Mouse (Mus musculus): ENCODE data around the gene Dnm3.

Dnm3 gene

DNA sequence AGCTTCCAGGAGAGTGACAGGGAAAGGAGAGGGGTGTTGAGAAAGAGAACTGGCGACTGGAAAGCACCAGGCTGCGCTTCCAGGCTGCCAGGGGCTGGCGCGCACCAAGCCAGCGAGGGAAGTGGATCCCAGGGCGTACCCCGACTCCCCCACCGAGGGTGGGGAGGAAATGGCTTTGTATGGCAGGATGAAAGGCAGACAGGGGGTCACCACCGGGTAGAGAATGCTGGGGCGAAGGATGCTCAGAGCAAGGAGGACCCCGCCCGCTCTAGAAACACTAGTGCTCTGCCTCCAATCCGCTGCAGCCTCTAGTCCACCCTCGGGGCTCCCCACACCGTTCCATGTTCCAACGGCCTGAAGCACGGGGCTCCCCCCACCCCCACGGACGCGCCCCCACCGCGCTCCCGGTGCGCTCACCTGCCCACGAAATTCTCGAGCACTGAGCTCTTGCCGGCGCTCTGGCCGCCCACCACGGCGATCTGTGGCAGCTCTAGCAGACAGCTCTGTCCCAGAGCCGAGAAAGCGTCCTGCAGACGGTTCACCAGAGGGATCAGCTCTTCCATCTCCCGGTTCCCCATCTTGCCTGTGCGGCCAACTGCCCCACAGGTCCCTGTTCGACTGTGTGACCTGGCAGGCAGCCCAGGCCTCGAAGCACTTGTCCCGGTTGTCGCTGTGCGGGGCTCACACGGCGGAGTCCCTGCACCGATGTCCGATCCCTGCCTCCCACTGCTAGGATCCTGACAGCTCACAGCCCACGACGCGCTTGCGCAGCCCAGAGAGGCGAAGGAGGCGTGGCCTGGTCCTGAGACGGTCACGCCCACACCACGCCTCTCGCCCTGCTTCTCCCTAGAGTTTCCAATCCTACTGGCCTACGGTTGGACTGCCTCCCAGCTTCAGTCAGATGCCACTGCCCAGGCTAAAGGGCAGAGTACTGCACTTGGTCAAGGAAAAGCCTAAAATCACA, at the start of gene Dnm3:
Gene Dnm3, minus strand, starts transcription at position 789 of the 964 bp plus-strand sequence.
- peak; percentile 70 for DNase-seq (ENCODE audit: low spot score)

DNA sequence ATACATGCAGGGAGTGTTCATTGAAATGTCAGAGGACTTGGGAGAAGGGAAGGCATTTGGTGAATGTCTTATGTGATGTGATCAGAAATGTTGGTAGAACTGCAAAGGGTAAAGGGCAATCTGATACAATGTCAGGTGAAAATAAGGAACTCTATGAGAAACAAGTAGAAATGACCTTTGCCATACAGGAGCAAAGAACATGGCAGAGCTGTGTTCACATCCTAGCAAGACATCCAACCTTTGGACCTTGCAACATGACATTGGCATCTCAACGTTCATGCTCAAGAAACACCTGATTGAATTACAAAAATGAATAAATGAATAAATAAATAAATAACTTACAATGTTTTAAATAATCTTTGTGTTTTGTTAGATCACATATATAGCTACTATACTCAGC, 37.3 kb upstream of the Dnm3 start:
- DNase-seq (ENCODE audit: low spot score), result no peak

DNA sequence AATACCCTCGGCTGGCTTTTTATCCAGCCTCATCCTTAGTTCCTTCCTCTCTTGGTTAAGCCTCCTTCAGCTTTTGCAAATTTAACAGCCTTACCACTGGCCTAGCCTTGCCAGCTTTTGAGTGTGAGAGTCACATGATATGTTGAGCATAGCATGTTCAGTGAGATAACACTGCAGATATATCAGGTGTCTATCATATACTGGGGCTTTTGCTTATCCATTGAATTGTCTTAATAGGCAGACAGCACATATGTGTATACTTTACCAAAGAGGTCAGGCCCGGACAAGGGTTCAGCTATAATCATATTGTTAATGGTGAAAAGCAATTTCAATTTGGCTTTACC, 32.2 kb upstream of the Dnm3 start:
- DNase-seq (ENCODE audit: low spot score), result no peak

DNA sequence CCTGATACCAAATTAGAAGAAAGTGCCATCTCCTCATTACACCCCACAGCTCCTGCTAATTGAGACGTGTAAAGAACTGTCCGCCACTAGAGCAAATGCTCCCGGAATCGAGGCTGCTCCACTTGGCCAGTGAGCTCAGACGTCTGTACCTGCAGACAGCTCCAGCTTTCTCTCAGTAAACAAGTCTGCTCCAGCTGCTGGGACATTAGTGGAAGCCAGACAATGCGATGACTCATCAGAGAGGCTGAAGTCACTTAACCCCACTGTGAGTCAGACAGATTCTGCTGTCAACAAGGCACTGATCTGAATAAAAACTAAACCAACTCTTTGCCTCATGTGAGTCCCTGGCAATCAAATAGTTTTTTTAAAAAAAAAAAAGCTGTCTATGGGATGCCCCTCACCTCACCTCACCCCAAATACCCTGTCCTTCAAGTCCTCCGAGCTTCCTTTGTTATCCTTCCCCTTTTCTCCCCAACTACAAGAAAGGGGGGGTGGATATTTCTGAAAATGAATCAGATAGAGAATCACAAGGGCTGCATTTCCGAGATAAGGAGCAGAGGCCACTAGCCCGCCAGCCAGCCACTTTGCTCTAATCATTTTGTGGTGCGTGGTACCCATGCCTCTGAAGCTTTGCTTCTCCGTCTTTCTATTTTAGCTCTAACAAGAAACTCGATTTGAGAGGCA, 31.6 kb upstream of the Dnm3 start:
- DNase-seq (ENCODE audit: low spot score), result no peak

DNA sequence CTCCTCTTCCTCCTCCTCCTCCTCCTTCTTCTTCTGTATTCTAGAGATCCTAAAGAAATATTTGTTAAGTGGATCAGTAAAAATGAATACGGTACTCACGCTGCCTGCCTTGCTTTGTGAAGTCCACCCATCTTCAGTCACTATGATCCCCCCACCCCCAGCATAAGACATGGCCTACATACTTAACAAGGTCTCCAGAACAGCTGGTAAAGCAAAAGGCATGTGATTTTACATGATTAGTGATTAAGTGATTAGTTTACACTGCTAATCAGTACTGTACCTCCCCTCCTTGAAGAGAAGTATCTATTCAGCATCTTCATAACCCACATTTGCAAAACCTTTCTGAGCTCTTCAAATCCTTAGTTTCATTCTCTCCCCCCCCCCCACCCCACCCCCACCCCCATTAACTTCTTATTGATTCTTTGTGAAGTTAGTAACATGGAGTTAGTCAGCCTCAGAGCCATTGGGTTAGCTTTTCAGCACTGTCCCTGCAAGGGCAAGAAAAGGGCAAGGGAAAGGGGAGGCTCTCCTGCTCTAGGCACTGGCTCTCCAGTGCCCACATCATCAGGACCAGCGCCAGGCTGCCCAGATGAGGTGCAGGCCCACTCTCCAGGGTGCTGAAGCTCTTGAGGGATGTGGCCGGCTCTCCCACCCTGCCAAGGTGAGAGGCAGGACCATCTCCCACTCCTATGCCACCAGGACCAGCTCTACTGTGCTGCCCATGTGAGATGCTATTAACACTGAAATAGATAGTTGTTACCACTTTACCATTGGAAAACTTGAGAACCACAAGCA, 30.6 kb upstream of the Dnm3 start:
- no peak for DNase-seq (ENCODE audit: low spot score)

DNA sequence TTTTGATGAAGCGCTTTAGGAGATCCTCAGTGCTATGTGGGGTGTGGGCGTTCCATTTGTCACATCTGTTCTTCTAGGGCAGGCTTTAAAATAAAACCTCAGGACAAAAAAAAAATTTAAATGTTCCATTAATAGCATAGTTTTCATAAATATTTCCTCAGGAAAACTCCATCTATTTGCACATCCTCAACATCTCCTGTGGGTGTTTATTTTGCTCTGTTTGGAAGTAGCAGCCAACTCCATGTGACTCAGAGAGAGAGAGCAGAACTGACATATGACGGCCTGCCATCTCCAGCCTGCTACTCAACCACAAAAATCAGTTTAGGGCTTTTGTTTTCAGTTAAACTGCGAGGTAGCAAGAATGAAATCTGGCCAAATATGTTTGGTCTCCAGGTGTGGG, 28.7 kb upstream of the Dnm3 start:
- DNase-seq (ENCODE audit: low spot score), result no peak

DNA sequence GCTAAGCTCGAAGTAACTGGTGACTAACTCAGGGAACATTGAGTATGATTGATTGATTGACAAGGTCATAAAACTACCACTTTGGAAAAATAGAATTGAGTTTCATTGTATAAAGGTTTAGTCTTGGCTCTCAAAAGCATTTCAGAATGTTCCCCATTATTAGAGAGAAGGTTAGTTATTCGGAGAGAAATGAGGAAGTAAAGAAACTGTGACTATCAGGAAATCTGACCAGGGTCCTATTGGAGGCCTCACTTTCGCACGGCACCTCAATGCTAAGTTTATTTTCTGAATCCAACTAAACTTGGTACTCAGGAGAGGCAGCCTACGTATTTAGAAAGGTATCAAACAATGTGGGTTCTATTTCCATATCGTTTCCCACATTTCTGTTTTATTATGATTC, 27.8 kb upstream of the Dnm3 start:
- no peak for DNase-seq (ENCODE audit: low spot score)

DNA sequence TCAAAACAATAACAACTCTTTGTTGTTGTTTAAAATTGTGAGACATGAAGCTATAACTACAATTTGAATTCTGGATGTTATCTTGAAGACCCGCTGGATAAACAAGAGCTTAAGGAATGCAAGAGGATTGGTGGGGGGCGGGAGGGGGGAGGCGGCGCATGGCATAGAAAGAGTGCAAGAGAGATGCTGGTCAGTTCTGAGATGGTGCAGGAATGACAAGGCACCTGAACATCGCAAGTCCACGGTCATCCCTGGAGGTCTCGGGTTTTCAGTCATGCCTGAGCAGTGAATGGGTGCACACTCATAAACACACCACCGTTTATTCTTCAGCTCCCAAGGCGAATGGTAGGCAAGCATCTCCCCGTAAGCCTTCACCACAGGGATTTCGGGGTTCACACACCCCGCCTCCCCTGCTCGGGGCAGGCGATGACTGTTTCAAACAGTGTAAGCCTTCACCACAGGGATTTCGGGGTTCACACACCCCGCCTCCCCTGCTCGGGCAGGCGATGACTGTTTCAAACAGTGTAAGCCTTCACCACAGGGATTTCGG, 1.2 kb downstream of the Dnm3 start:
- no peak for DNase-seq (ENCODE audit: low spot score)

DNA sequence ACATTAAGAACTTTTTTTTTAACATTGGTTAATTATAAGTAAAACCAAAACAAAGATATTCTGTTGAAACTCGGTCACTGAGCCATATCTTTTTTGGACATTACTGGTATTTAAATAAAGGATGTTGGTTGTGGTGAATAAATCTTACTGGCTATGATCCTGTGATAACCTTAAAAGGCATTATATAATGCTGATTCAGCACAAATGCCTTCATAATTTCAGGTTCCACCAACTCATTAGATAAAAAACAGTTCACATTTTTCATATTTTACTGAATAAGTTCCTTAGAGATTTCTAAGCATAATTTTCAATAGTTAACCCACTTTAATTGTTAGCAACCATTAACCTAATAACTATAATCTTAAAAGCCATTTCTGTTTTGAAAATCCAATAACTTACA, 4.9 kb downstream of the Dnm3 start:
- no peak for DNase-seq (ENCODE audit: low spot score)

DNA sequence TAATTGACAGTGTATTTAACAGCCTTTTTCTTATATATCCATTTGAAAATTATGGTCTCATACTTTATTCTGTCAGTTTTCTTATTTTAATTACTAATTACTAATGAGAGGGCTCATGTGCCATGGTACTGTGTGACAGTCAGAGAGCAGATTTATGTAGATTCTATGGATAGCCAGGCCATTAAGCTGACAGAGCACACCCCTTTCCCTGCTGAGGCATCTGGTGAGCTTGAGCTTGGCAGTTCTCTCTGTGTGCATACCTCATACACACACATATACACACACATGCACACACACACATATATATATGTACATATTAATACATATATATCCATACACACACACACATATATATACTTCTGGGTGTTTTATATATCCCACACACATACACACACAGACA, 6.7 kb downstream of the Dnm3 start:
- DNase-seq (ENCODE audit: low spot score), result no peak

DNA sequence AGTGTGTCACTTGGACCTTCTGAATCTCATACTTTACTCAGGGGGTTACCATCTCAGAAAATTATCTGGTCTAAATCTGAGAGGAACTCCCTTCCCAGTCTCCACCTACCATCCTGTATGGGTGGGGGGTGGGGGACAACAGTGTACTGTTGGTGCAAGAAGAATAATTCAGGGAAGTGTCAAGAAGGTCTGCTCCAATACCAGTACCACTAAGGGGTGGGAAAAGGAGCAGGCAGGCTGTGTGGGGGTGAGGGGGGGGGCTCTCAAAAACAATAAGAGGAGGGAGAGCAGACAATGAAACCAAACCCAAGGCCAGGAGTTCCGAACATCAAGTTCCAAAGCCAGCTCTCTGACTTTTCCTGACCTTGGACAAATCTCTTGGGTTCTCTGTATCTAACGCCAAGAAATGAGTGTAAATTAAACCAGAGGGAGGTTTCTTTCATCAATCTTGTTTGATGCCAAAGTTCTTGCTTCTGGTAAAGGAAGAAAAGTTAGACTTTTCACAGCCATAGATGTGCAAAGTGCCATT, 8.0 kb downstream of the Dnm3 start:
- DNase-seq (ENCODE audit: low spot score), result no peak

DNA sequence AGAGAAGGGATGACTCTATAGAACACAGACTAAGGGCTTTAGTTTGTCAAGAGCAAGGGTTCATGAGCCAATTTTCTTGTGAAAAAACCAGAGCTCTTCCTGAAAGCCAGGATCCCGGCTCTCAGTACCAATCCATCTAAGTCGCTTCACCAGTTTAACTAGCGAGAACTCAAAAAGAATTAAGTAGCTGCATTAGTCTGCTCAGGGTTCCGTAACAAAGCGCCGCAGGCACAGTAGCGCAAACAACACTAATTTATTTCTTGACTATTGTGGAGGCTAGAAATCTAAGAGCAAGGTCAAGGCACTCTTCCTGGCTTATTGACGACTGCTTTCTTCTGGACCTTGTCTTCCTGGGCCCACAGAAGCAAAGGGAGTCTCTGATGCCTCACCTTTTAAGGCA, 14.2 kb downstream of the Dnm3 start:
- no peak for DNase-seq (ENCODE audit: low spot score)

DNA sequence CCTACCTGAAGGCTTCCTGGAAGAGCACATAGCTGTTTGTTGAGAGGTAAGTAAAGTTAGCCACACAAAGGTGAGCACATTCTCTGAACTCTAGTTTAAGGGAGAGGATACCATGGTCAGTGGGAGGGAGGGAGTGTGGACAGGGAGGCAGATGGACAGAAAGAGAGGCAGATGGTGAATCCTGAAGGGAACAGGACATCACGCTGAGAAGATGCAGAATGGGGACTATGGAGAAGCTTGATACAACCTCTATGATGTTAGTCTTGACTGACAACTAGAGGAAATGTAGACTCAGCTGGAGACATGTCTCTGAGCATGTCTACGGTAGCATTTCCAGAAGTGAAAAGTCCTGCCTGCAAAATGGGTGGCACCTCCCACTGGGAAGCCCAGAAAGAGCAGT, 19.1 kb downstream of the Dnm3 start:
- DNase-seq (ENCODE audit: low spot score), result no peak

DNA sequence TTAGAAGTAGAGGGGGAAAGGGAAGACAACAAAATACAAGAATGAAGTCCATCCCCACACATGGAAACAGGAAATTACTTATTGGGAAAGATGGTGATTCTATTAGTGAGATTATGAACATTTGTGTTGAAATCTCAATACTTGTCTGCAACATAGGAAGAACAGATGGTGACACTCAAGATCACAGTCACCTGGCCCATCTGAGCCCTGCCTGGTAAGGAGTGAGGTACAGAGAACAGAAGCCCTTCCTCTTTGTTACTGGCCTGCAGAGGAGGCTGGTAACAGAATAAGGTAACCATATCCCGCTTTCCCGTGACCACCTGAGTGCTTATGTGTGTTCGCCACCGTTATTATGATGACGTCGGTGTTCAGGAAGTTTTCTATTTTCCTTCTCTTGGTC, 21.0 kb downstream of the Dnm3 start:
- DNase-seq (ENCODE audit: low spot score), result no peak

DNA sequence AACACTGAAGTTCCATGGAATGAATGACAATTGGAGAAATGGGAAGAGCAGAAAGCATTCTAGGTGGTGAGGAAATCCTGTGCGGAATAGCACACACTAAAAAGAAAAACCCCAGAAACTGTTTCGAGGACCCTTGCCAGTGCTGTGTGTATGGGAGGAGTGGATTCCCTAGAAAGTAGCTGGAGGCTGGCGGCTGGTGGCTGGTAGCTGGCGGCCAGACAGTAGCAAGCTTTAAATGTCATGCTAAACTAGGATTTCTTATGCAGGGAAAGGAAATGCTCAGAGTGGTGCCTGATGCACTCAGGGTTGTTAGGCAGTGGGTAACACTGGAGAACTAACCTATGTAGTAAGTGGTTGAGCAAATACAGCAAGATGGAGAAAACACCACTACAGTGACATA, 21.4 kb downstream of the Dnm3 start:
- no peak for DNase-seq (ENCODE audit: low spot score)

DNA sequence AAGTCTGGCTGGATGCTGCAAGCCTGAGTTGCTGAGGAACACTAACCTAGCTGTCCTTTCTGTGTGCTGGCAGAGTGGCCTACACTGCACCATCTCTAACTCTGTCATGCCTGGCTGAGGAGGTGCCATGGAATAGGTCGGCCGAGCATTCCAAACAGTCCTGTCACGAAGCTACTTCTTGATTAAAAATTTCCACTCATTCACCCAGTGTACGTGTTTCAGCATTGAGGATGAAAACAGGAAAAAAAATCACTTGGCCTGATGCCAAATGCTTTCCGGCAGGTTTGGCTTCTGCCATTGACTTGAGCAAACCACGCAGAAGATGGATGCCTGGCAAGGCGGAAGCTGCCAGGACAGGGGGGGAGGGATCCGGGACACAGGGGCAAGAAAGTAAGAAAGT, 24.3 kb downstream of the Dnm3 start:
- no peak for DNase-seq (ENCODE audit: low spot score)

DNA sequence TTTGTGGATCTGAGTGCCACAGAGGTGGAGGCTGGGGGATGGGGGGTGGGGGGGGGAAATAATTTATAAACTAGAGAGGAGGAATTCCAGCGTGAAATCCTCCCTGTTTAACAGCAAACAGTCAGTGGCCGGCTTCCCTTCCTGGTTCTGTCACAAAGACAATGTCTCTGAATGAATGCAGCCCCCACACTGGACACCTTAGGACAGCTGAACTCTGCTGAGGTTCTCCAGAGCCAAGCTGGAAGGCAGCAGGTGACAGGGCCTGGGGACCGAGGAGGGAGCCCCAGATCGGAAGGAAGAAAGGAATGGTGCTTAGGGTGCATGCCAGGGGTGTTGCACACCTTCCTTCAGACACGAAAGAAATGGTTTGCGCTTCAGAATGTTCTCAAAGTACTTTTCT, 24.8 kb downstream of the Dnm3 start:
- no peak for DNase-seq (ENCODE audit: low spot score)

DNA sequence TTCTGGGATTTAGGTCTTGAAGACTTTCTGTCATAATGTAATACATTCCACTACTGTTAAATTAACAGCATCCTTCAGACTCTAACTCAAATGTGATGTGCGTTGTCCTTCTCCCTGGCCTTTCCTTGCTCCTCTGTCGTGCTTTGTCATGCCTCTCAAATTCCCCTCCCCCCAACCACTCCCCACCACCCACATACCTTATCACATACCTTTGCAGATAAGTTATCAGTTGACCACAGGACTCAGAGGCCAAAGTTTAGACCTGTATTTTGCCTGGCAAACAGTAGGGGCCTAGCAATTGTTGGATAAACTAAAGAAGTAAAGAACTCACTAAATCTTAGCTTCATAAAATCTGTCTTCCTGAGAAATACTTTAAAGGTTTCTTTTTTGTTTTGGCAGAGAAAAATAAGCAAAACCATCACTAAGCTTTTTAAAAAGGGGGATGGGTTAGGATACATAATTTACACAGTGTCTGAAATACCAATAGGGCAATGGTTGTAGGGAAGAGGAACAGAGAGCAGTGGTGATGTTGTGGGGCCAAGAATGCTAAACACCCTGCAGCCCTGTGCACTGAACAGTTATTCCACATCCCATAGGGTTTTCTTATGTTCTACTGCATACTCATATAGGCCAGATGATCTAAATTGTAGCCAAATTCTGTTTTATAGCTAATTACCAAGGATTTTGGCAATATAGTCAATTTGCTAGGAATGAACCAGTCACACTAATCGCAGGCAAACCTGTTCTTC, 28.5 kb downstream of the Dnm3 start:
- DNase-seq (ENCODE audit: low spot score), result no peak

DNA sequence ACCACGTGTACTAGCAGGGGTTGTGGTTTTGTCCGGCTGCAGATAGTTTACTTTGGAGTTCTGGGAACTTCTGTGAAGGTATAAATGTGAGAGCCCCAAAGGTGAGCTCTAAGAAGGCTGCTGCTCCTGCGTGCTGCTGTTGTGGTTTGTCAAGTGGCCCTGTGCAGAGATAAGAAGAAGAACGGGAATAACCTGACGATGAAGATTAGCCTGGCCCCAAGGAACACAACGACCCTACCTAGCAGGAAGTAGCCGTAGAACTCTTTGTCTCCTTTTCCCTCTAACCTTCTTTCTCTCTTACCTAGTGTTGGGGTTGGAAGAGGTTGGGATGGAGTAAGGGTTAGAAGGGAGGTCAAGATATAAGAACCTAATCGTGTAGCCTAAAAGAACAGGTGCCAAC, 33.0 kb downstream of the Dnm3 start:
- DNase-seq (ENCODE audit: low spot score), result no peak

DNA sequence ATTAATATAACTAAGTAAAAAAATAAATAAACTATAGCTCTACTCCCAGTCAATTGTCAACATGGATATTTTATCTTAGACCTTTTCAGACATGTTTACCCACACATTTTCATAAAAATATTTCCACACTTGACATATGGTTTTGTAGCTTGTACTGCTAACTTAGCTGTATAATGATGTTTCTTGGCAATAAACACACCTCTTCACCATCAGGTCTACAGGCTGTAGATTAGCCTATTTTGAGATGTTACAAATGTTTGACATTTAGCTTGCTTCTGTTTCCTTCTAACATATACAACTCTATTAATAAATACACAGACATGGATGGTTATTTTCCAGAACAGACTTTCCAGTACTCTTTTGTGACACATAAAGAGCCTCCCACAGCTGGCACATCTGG, 38.3 kb downstream of the Dnm3 start:
- no peak for DNase-seq (ENCODE audit: low spot score)

DNA sequence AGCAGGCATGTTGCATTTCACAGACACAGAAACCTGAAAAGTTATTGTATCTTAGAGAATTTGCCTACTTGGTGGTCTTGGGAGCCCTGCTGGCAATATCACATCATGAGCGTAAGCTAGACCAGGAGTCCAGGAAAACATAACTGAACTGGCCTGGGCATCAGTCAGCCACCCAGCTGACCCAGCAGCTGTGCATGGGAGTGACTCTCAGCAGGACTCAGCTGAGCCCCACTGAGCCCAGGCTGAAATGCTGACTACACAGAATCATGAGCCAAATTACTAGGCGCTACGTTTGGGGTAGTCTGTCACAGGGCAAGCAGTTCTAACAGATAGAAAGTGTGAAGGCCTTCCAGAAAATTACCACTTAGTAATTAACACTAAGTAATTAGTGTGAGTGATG, 41.2 kb downstream of the Dnm3 start:
- DNase-seq (ENCODE audit: low spot score), result no peak

DNA sequence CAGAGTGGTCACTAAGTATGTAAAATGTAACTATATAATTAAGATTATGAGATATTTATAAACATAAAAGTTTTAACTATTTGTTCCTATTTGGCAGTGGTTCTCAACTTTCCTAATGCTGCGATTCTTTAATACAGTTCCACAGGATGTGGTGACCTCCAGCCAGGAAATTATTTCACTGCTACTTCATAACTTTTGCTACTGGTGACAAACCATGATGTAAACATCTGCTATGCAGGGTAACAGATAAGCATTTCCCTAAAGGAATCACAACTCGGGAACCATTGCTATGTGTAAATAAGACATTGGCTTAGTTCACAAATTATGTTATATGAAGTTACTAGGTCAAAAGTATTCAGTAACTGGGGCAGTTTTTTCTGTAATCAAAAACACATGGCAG, 48.9 kb downstream of the Dnm3 start:
- DNase-seq (ENCODE audit: low spot score), result no peak

Measured in ovary, postnatal 14 days (tissue).